Mouse (Mus musculus): ENCODE data around the gene Slc38a10.

The Slc38a10 gene

DNA sequence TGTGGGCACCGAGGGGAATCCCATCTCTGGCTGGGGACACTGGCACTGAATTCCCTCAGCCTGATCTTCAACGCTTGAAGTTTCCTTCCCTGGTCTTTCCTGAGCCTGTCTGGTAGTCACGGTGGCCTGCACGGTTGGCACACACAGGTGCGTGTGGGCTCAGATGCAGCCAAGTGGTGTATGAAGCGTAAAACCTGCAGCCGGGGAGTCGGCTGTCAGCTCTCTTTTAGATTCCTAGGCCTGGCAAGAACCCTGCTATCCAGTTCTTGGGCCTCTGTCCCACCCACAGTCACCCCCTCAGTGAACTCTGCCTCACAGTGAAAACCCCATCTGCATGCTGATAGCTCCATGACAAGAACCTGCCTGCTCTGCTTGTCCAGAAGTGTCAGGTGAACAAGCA, 90.5 kb downstream of the Slc38a10 start:
- DNase-seq (ENCODE audit: low read depth, low spot score), result no peak

GRCm38 (mm10) chr11:120055953-120056732, 95.0 kb downstream of the Slc38a10 start:
- no peak for DNase-seq (ENCODE audit: low read depth, low spot score)
